In genomic region chr10:83407141-83407540, GRCm38 (mm10) we compare ENCODE assay signal across 25 mouse cellular contexts.
"Had no signal": no experiment of that assay in that cellular context is flagged by ENCODE, and none has a peak within 500 bp of the region (broad histone marks: within the 10 kb centered on the region; RNA-seq: fewer than 3 reads in every experiment).

No protein-coding gene starts in this region.

- H3K27me3 ChIP-seq: heart, embryonic 13.5 days; heart, embryonic 15.5 days; hindbrain, embryonic 13.5 days; hindbrain, embryonic 15.5 days; kidney, embryonic 15.5 days; limb, embryonic 13.5 days; limb, embryonic 15.5 days; liver, embryonic 13.5 days; liver, embryonic 15.5 days had no signal

- H3K36me3 ChIP-seq: liver, embryonic 15.5 days had no signal

- H3K4me2 ChIP-seq: heart, embryonic 13.5 days; heart, embryonic 15.5 days; hindbrain, embryonic 13.5 days; hindbrain, embryonic 15.5 days; kidney, embryonic 15.5 days; limb, embryonic 13.5 days; limb, embryonic 15.5 days; liver, embryonic 11.5 days; liver, embryonic 13.5 days; liver, embryonic 15.5 days had no signal

- DNase-seq: gastrocnemius, postnatal 14 days; gastrocnemius, postnatal 36 days; heart, adult 18-20 months; heart, postnatal 14 days; heart, postnatal 36 days; kidney, adult 11 months; kidney, adult 2 months; kidney, adult 9 months; kidney, postnatal 14 days; kidney, postnatal 36 days; layer of hippocampus, adult 9-11 months; layer of hippocampus, postnatal 36 days; liver, embryonic 13.5 days had no signal

- H3K27ac ChIP-seq: heart, embryonic 13.5 days; heart, embryonic 15.5 days; hindbrain, embryonic 13.5 days; hindbrain, embryonic 15.5 days; hindbrain, postnatal 0 days; kidney, embryonic 15.5 days; kidney, postnatal 0 days; limb, embryonic 13.5 days; limb, embryonic 15.5 days; liver, embryonic 13.5 days; liver, embryonic 15.5 days had no signal

- H3K9ac ChIP-seq: heart, embryonic 13.5 days; heart, embryonic 15.5 days; hindbrain, embryonic 13.5 days; hindbrain, embryonic 15.5 days; kidney, embryonic 15.5 days; limb, embryonic 13.5 days; limb, embryonic 15.5 days; liver, embryonic 13.5 days; liver, embryonic 15.5 days had no signal

- H3K4me1 ChIP-seq: heart, embryonic 13.5 days; heart, embryonic 15.5 days; hindbrain, embryonic 13.5 days; hindbrain, embryonic 15.5 days; kidney, embryonic 15.5 days; limb, embryonic 13.5 days; limb, embryonic 15.5 days; liver, embryonic 13.5 days; liver, embryonic 15.5 days had no signal

- H3K9me3 ChIP-seq: heart, embryonic 15.5 days; limb, embryonic 15.5 days had no signal

- H3K4me3 ChIP-seq: heart, embryonic 13.5 days; heart, embryonic 15.5 days; hindbrain, embryonic 13.5 days; hindbrain, embryonic 15.5 days; kidney, embryonic 15.5 days; limb, embryonic 13.5 days; limb, embryonic 15.5 days; liver, embryonic 13.5 days; liver, embryonic 15.5 days had no signal

- ATAC-seq: hindbrain, postnatal 0 days; intestine, embryonic 16.5 days had no signal
